Mouse (Mus musculus) adrenal gland, adult 18-20 months (tissue): ENCODE data around the gene Tnnt2. TPM values are rescaled to one million over a fixed set of nuclear protein-coding genes. Genes with fewer than 3 reads are reported as not detected.

ENCODE experiments used
- DNase-seq, 2 experiments: peaks; one replicate each; pipeline ENCODE4 v3.0.0; 2021 to 2022; ENCODE audit warnings: low spot score in 2 of 2
- long read RNA-seq, 2 experiments: library from polyadenylated mRNA; stranded (forward); transcript quantifications; one replicate each; pipeline ENCODE4 v2.0.0; 2021
- total RNA-seq, 2 experiments: library from RNA; stranded (reverse); gene quantifications; 1 replicate in 1 of 2; 2 replicates in 1 of 2; pipeline ENCODE4 v1.2.3; 2021

The Tnnt2 gene
- total RNA-seq: 1 to 10 TPM; 1.3 to 2.2 TPM
- long read RNA-seq, experiment 1: 0 reads
- long read RNA-seq, experiment 2: 0 reads

GRCm38 (mm10) chr1:135835716-135836483, at the start of gene Tnnt2:
Tnnt2 (plus strand) TSS chr1:135836354.
- DNase-seq: no peak

GRCm38 (mm10) chr1:135787799-135788198, 48.4 kb upstream of the Tnnt2 start:
- DNase-seq: peak; percentile 63 to 65

GRCm38 (mm10) chr1:135788708-135789107, 47.4 kb upstream of the Tnnt2 start:
- DNase-seq: no peak

- peak; percentile 78 to 81 for DNase-seq
Measured at GRCm38 (mm10) chr1:135789815-135790214, 46.3 kb upstream of the Tnnt2 start.

GRCm38 (mm10) chr1:135792143-135792939, 43.8 kb upstream of the Tnnt2 start:
- no peak for DNase-seq

- no peak for DNase-seq
Measured at GRCm38 (mm10) chr1:135793370-135794215, 42.6 kb upstream of the Tnnt2 start.

GRCm38 (mm10) chr1:135794216-135795134, 41.7 kb upstream of the Tnnt2 start:
- DNase-seq: no peak

GRCm38 (mm10) chr1:135798492-135798891, 37.7 kb upstream of the Tnnt2 start:
- DNase-seq: no peak

GRCm38 (mm10) chr1:135799109-135799627, 37.0 kb upstream of the Tnnt2 start:
- DNase-seq: no peak

- DNase-seq: no peak
Measured at GRCm38 (mm10) chr1:135800192-135800950, 35.8 kb upstream of the Tnnt2 start.

- no peak for DNase-seq
Measured at GRCm38 (mm10) chr1:135807546-135807945, 28.6 kb upstream of the Tnnt2 start.

- no peak for DNase-seq
Measured at GRCm38 (mm10) chr1:135810180-135810579, 26.0 kb upstream of the Tnnt2 start.

- peak; percentile 77 to 85 for DNase-seq
Measured at GRCm38 (mm10) chr1:135811016-135811646, 25.0 kb upstream of the Tnnt2 start.

- no peak for DNase-seq
Measured at GRCm38 (mm10) chr1:135812205-135812604, 23.9 kb upstream of the Tnnt2 start.

GRCm38 (mm10) chr1:135812618-135813017, 23.5 kb upstream of the Tnnt2 start:
- no peak for DNase-seq

- no peak for DNase-seq
Measured at GRCm38 (mm10) chr1:135813071-135813470, 23.1 kb upstream of the Tnnt2 start.

GRCm38 (mm10) chr1:135813687-135814395, 22.3 kb upstream of the Tnnt2 start:
- DNase-seq: no peak

GRCm38 (mm10) chr1:135814531-135814930, 21.6 kb upstream of the Tnnt2 start:
- DNase-seq: no peak
